Mouse (Mus musculus) neural tube, embryonic 12.5 days (tissue): ENCODE measurements around the gene Defb21. TPM values are rescaled to one million over a fixed set of nuclear protein-coding genes. Genes with fewer than 3 reads are reported as not detected.

Source experiments
- ATAC-seq: fragments of 200-750 bp; cut with Nextera tagmentation; 2 replicates; pipeline ENCODE4 v1.8.0; 2017; ENCODE audit warnings: low read depth, mild to moderate bottlenecking, moderate TSS enrichment, moderate library complexity; ENCODE audit not compliant: low FRiP score
- H3K27ac ChIP-seq: fragments of 300-500 bp; sonication (generic); 2 replicates; pipeline ENCODE4 v1.5.1; 2016
- H3K27me3 ChIP-seq: fragments of 300-500 bp; sonication (generic); replicated peaks from 2 replicates; pipeline ENCODE4 v1.6.1; 2016; ENCODE audit warnings: mild to moderate bottlenecking
- H3K36me3 ChIP-seq: fragments of 300-500 bp; sonication (generic); 2 replicates; pipeline ENCODE4 v1.6.1; 2016; ENCODE audit warnings: mild to moderate bottlenecking
- H3K4me1 ChIP-seq: fragments of 300-500 bp; sonication (generic); 2 replicates; pipeline ENCODE4 v1.6.1; 2016
- H3K4me2 ChIP-seq: fragments of 300-500 bp; sonication (generic); replicated peaks from 2 replicates; pipeline ENCODE4 v1.6.1; 2016; ENCODE audit warnings: mild to moderate bottlenecking
- H3K4me3 ChIP-seq: fragments of 300-500 bp; sonication (generic); 2 replicates; pipeline ENCODE4 v1.5.1; 2016
- H3K9ac ChIP-seq: fragments of 300-500 bp; sonication (generic); 2 replicates; pipeline ENCODE4 v1.6.1; 2016; ENCODE audit warnings: mild to moderate bottlenecking
- H3K9me3 ChIP-seq: fragments of 300-500 bp; sonication (generic); 2 replicates; pipeline ENCODE4 v1.6.1; 2016; ENCODE audit warnings: mild to moderate bottlenecking
- WGBS: fragments of 180-500 bp; shearing (Covaris S2); methylation state at CpG from one replicate; pipeline ENCODE4 v1.1.7; 2016; 5-methylcytosine and 5-hydroxymethylcytosine counted together
- polyA plus RNA-seq: library from polyadenylated mRNA; unstranded; fragments of >200 nt; fragmentation: Nextera tagmentation; extraction: Ambion mirVana; gene quantifications from 2 replicates; pipeline ENCODE4 v1.2.1, GENCODE M21; 2016

Defb21 gene
- polyA plus RNA-seq = not detected in 2 replicates

GRCm38 (mm10) chr2:152572114-152572794 lies at the start of gene Defb21:
TSS of gene Defb21 (plus strand) at chr2:152572744.
- Histone ChIP-seq H3K9ac (no peak within 1 kb of the TSS), H3K27ac (no peak within 1 kb of the TSS), H3K27me3 (no peaks in the 10 kb centered on the region), H3K9me3 (no peaks in the 10 kb centered on the region), H3K4me1 (no peaks in the 10 kb centered on the region), H3K4me2 (no peak within 1 kb of the TSS), H3K36me3 (no peaks in the 10 kb centered on the region), H3K4me3 (no peak within 1 kb of the TSS)
- no peak for ATAC-seq
- 68% methylated on average over 11 of the region's 11 CpGs for WGBS

GRCm38 (mm10) chr2:152539944-152540710 lies 32.4 kb upstream of the Defb21 start, which contains the start of gene Defb29:
TSS of gene Defb29 (minus strand) at chr2:152540098.
- Histone ChIP-seq H3K36me3 (no peaks in the 10 kb centered on the region), H3K27me3 (no peaks in the 10 kb centered on the region), H3K27ac (no peak within 1 kb of the TSS), H3K4me3 (no peak within 1 kb of the TSS), H3K9me3 (no peaks in the 10 kb centered on the region), H3K4me1 (no peaks in the 10 kb centered on the region), H3K4me2 (no peak within 1 kb of the TSS), H3K9ac (no peak within 1 kb of the TSS)
- ATAC-seq = no peak
- WGBS = 50% methylated on average over 13 of the region's 13 CpGs

DNA sequence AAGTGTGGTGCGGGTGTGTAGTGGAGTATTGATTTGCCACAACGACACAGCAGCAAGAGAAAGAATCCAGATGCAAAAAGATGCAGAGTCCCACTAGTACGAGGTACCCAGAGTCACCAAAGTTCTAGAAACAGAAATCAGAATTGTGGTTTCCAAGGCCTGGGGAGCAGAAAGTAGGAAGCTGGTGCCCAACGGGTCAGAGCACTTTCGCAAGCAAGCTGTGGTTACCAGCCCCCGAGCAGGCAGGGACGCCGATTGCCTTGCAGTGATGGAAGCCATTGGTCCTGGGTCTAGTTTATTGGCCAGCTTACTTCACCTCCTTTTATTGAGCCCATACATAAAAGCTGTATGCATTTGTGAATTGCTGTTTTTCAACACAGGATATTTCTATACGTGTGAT lies 30.6 kb upstream of the Defb21 start:
- no peak for ATAC-seq
- no peaks in the 10 kb centered on the region for H3K36me3 ChIP-seq
- no peaks in the 10 kb centered on the region for H3K27me3 ChIP-seq
- H3K9me3 ChIP-seq = no peaks in the 10 kb centered on the region
- WGBS = 88% methylated on average over 9 of the region's 9 CpGs
- no peak overlapping the region for H3K4me2 ChIP-seq
- no peaks in the 10 kb centered on the region for H3K4me1 ChIP-seq
- no peak overlapping the region for H3K27ac ChIP-seq
- no peak overlapping the region for H3K9ac ChIP-seq
- no peak overlapping the region for H3K4me3 ChIP-seq

DNA sequence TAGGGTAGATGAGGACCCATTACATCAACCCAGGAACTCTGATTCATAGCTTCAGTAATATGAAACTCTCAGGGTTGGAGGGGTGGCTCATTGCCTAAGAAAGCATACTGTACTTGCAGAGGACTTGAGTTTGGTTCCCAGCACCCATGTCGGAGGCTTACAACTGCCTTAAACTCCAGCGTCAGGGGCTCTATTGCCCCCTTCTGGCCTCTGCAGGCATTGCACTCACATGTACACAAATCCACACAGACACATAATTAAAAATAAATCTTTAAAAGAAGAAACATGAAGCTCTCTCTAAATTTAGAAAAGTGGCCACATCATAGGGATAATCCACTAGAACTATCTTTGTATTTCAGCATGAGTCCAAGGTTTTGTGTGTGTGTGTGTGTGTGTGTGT lies 29.6 kb upstream of the Defb21 start:
- WGBS = 68% methylated on average over 2 of the region's 2 CpGs
- Histone ChIP-seq H3K4me2 (no peak overlapping the region), H3K9ac (no peak overlapping the region), H3K27me3 (no peaks in the 10 kb centered on the region), H3K36me3 (no peaks in the 10 kb centered on the region), H3K4me3 (no peak overlapping the region), H3K4me1 (no peaks in the 10 kb centered on the region), H3K27ac (no peak overlapping the region), H3K9me3 (no peaks in the 10 kb centered on the region)
- no peak for ATAC-seq

DNA sequence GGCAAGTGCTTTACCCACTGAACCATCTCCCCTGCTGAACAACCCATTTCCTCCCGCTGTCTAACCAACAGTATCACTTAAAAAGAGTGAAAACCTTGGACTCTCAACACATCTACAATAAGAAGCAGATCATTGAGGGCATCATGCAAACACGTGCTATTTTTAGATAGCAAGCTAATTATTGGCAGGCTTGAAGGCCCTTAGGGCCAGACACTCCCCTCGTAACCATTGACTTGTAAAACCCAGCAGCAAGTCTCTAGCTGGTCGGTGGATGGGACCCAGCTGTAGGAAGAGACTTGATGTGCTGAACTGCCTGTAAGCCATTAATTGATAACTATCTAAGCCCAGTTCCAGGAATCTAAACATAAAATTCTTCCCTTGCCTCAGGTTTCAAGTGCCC lies 29.1 kb upstream of the Defb21 start:
- Histone ChIP-seq H3K36me3 (no peaks in the 10 kb centered on the region), H3K27me3 (no peaks in the 10 kb centered on the region), H3K4me2 (no peak overlapping the region), H3K4me3 (no peak overlapping the region), H3K4me1 (no peaks in the 10 kb centered on the region), H3K9ac (no peak overlapping the region), H3K27ac (no peak overlapping the region), H3K9me3 (no peaks in the 10 kb centered on the region)
- 80% methylated on average over 4 of the region's 4 CpGs for WGBS
- no peak for ATAC-seq

- WGBS = 29% methylated on average over 4 of the region's 4 CpGs
- Histone ChIP-seq H3K9me3 (no peaks in the 10 kb centered on the region), H3K36me3 (no peaks in the 10 kb centered on the region), H3K27ac (no peak overlapping the region), H3K4me1 (no peaks in the 10 kb centered on the region), H3K4me2 (no peak overlapping the region), H3K27me3 (no peaks in the 10 kb centered on the region), H3K4me3 (no peak overlapping the region), H3K9ac (no peak overlapping the region)
- ATAC-seq = no peak
Measured at GRCm38 (mm10) chr2:152544691-152545090, 27.9 kb upstream of the Defb21 start.

DNA sequence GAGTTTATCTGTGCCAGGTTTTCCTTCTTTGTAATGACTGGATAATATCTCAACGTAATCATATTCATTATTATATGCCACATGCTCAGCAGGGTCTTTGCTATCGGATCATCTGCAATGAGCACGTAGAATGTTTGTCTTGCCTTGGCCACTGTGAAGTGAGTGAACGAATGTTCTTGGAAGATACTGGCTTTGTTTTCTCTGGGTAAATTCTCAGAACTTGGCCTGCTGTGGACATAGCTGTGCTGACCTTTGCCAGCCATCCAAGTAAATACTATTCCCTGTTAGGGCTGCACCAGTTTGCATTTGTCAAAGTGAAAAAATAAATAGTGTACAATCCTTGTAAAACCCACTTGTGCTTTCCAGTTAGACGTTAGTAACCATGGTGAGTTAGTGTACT lies 24.4 kb upstream of the Defb21 start:
- Histone ChIP-seq H3K36me3 (no peaks in the 10 kb centered on the region), H3K4me1 (no peaks in the 10 kb centered on the region), H3K4me3 (no peak overlapping the region), H3K27ac (no peak overlapping the region), H3K9ac (no peak overlapping the region), H3K9me3 (no peaks in the 10 kb centered on the region), H3K27me3 (no peaks in the 10 kb centered on the region), H3K4me2 (no peak overlapping the region)
- WGBS = 73% methylated on average over 5 of the region's 5 CpGs
- no peak for ATAC-seq

GRCm38 (mm10) chr2:152553774-152554423 lies 18.6 kb upstream of the Defb21 start:
- no peak overlapping the region for H3K4me3 ChIP-seq
- no peaks in the 10 kb centered on the region for H3K4me1 ChIP-seq
- peak overlapping the region; percentile 38; the same call in 1 of the 2 replicates for H3K4me2 ChIP-seq
- H3K27me3 ChIP-seq = no peaks in the 10 kb centered on the region
- ATAC-seq = no peak
- H3K9ac ChIP-seq = no peak overlapping the region
- H3K27ac ChIP-seq = no peak overlapping the region
- no peaks in the 10 kb centered on the region for H3K9me3 ChIP-seq
- no peaks in the 10 kb centered on the region for H3K36me3 ChIP-seq
- WGBS = 14% methylated on average over 16 of the region's 16 CpGs

DNA sequence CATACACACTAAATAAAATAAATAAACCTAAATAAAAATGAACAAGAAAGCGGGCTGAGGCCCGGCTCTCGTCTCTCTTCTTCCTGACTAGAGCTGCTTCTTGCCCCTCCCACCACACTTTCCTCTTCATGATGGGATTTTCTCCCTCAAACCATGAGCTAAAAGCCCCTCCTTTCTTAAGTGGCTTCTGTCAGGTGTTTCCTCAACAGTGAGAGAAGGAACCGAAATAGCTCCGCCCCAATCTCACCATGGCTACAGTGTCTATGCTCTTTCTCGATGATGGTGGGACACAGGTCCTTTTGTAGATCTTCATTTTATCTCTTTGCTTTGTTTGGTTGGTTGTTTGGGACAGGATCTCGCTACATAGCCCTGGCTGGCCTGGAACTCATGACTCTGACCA lies 15.9 kb upstream of the Defb21 start:
- H3K27me3 ChIP-seq = no peaks in the 10 kb centered on the region
- no peaks in the 10 kb centered on the region for H3K4me1 ChIP-seq
- 89% methylated on average over 7 of the region's 7 CpGs for WGBS
- no peak overlapping the region for H3K9ac ChIP-seq
- no peak overlapping the region for H3K4me2 ChIP-seq
- ATAC-seq = no peak
- H3K27ac ChIP-seq = no peak overlapping the region
- H3K36me3 ChIP-seq = no peaks in the 10 kb centered on the region
- no peaks in the 10 kb centered on the region for H3K9me3 ChIP-seq
- H3K4me3 ChIP-seq = no peak overlapping the region

GRCm38 (mm10) chr2:152569038-152569437 lies 3.5 kb upstream of the Defb21 start, which contains the start of gene Gm17416:
TSS of gene Gm17416 (plus strand) at chr2:152569338.
- no peak for ATAC-seq
- H3K27me3 ChIP-seq = no peaks in the 10 kb centered on the region
- no peak within 1 kb of the TSS for H3K4me2 ChIP-seq
- H3K36me3 ChIP-seq = no peaks in the 10 kb centered on the region
- H3K9me3 ChIP-seq = no peaks in the 10 kb centered on the region
- H3K4me1 ChIP-seq = no peaks in the 10 kb centered on the region
- H3K27ac ChIP-seq = no peak within 1 kb of the TSS
- no peak within 1 kb of the TSS for H3K4me3 ChIP-seq
- no peak within 1 kb of the TSS for H3K9ac ChIP-seq
- 92% methylated on average over 5 of the region's 5 CpGs for WGBS

DNA sequence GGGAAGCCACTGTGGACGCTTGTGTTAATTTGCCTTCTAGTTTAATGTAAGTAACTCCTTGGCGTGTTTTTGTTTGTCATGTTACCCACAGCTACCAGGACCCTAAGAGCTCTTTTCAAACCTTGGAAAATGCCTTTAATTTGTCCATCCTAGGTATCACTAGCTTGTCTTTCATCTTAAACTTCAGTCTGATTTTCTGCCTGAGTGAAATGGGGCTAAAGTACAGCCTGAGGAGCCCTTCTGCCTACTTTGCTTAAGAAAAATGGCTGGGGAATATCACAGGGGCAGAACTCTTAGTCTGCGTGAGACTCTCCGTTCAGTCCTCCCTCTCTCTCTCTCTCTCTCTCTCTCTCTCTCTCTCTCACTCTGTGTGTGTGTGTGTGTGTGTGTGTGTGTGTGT lies 2.7 kb upstream of the Defb21 start:
- ATAC-seq = no peak
- no peaks in the 10 kb centered on the region for H3K9me3 ChIP-seq
- H3K36me3 ChIP-seq = no peaks in the 10 kb centered on the region
- H3K27me3 ChIP-seq = no peaks in the 10 kb centered on the region
- no peak overlapping the region for H3K4me3 ChIP-seq
- WGBS = 84% methylated on average over 4 of the region's 4 CpGs
- H3K9ac ChIP-seq = no peak overlapping the region
- no peak overlapping the region for H3K4me2 ChIP-seq
- no peaks in the 10 kb centered on the region for H3K4me1 ChIP-seq
- H3K27ac ChIP-seq = no peak overlapping the region

GRCm38 (mm10) chr2:152570313-152570712 lies 2.2 kb upstream of the Defb21 start:
- Histone ChIP-seq H3K4me2 (no peak overlapping the region), H3K36me3 (no peaks in the 10 kb centered on the region), H3K4me1 (no peaks in the 10 kb centered on the region), H3K9me3 (no peaks in the 10 kb centered on the region), H3K4me3 (no peak overlapping the region), H3K9ac (no peak overlapping the region), H3K27me3 (no peaks in the 10 kb centered on the region), H3K27ac (no peak overlapping the region)
- WGBS = 87% methylated on average over 6 of the region's 6 CpGs
- no peak for ATAC-seq
